Mouse (Mus musculus) hindbrain, embryonic 15.5 days (tissue): Measurements from ENCODE around the gene Ptpn13. TPM values are rescaled to one million over a fixed set of nuclear protein-coding genes. Genes with fewer than 3 reads are reported as not detected.

Source experiments
- ATAC-seq: fragments of 200-750 bp; cut with Nextera tagmentation; 2 replicates; pipeline ENCODE4 v1.8.0; 2017; ENCODE audit warnings: low read depth, moderate number of reproducible peaks, moderate TSS enrichment; ENCODE audit not compliant: low FRiP score
- H3K27ac ChIP-seq: fragments of 300-500 bp; sonication (generic); replicated peaks from 2 replicates; pipeline ENCODE4 v1.5.1; 2015; ENCODE audit warnings: mild to moderate bottlenecking, inconsistent platforms
- H3K27me3 ChIP-seq: fragments of 300-500 bp; sonication (generic); 2 replicates; pipeline ENCODE4 v1.6.1; 2015; ENCODE audit warnings: control low read depth, inconsistent platforms
- H3K36me3 ChIP-seq: fragments of 300-500 bp; sonication (generic); 2 replicates; pipeline ENCODE4 v1.6.1; 2015; ENCODE audit warnings: control low read depth, inconsistent platforms
- H3K4me1 ChIP-seq: fragments of 300-500 bp; sonication (generic); replicated peaks from 2 replicates; pipeline ENCODE4 v1.6.1; 2015; ENCODE audit warnings: control low read depth, inconsistent platforms
- H3K4me2 ChIP-seq: fragments of 300-500 bp; sonication (generic); 2 replicates; pipeline ENCODE4 v1.6.1; 2015; ENCODE audit warnings: moderate library complexity, mild to moderate bottlenecking, inconsistent platforms
- H3K4me3 ChIP-seq: fragments of 300-500 bp; sonication (generic); 2 replicates; pipeline ENCODE4 v1.5.1; 2015; ENCODE audit warnings: mild to moderate bottlenecking, inconsistent platforms
- H3K9ac ChIP-seq: fragments of 300-500 bp; sonication (generic); 2 replicates; pipeline ENCODE4 v1.6.1; 2015; ENCODE audit warnings: inconsistent platforms
- H3K9me3 ChIP-seq: fragments of 300-500 bp; sonication (generic); 2 replicates; pipeline ENCODE4 v1.6.1; 2016; ENCODE audit warnings: control low read depth, inconsistent platforms
- WGBS: fragments of 180-500 bp; shearing (Covaris S2); methylation state at CpG from one replicate; pipeline ENCODE4 v1.1.7; 2015; 5-methylcytosine and 5-hydroxymethylcytosine counted together
- polyA plus RNA-seq: library from polyadenylated mRNA; unstranded; fragments of >200 nt; fragmentation: Nextera tagmentation; extraction: Ambion mirVana; gene quantifications from 2 replicates; pipeline ENCODE4 v1.2.1, GENCODE M21; 2015

Ptpn13 gene
- polyA plus RNA-seq, 1 experiment from 2014 or later: 4.7 TPM

GRCm38 (mm10) chr5:103591846-103592245 is 166.9 kb downstream of the Ptpn13 start:
- 89% methylated on average over 7 of the region's 7 CpGs for WGBS
- no peaks in the 10 kb centered on the region for H3K36me3 ChIP-seq
- ATAC-seq: no peak
- H3K4me2 ChIP-seq: no peak overlapping the region
- no peak overlapping the region for H3K27ac ChIP-seq
- no peak overlapping the region for H3K9ac ChIP-seq
- peaks cover 9% of the 10 kb centered on the region for H3K4me1 ChIP-seq
- H3K27me3 ChIP-seq: no peaks in the 10 kb centered on the region
- no peak overlapping the region for H3K4me3 ChIP-seq
- H3K9me3 ChIP-seq: no peaks in the 10 kb centered on the region

DNA sequence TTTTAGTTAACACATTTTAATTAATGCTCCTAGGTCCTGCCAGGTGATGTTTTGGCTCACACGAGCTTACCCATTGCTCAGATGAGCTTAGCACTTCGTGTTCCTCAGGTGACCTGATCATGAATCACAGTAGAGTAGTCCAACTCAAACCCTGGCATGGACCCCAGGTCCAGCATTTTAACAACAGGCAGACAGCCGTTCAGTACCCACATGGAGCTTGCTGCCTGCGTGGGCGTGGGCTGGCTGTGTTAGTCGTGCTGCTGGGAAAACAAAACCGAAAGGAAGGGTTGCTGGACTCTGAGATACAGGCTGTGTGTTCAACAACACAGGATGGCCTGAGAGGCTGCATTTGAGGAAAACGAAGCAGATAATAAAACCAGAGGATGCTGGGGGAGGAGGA is 167.7 kb downstream of the Ptpn13 start:
- H3K4me1 ChIP-seq: peaks cover 9% of the 10 kb centered on the region
- no peak overlapping the region for H3K9ac ChIP-seq
- no peaks in the 10 kb centered on the region for H3K27me3 ChIP-seq
- no peak overlapping the region for H3K4me3 ChIP-seq
- no peak for ATAC-seq
- 86% methylated on average over 8 of the region's 8 CpGs for WGBS
- H3K4me2 ChIP-seq: no peak overlapping the region
- no peaks in the 10 kb centered on the region for H3K36me3 ChIP-seq
- H3K9me3 ChIP-seq: no peaks in the 10 kb centered on the region
- H3K27ac ChIP-seq: no peak overlapping the region

DNA sequence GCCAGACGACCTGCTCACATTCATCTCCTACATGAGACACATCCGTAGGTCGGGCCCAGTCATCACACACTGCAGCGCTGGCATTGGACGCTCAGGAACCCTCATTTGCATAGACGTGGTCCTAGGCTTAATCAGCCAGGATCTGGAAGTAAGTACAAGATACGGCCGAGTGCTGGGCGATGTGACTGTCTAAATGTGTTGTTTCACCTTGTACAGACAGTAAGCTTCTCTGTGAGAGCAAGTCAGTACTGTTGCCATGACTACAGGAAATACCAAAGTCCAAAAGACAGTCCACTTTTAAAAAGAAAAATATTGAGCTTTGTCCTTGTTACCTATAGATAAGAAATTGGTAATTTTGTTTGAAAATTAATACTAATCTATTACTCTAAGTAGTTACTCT is 168.6 kb downstream of the Ptpn13 start:
- H3K27me3 ChIP-seq: no peaks in the 10 kb centered on the region
- no peaks in the 10 kb centered on the region for H3K9me3 ChIP-seq
- no peak for ATAC-seq
- no peak overlapping the region for H3K9ac ChIP-seq
- H3K4me3 ChIP-seq: no peak overlapping the region
- H3K36me3 ChIP-seq: no peaks in the 10 kb centered on the region
- WGBS: 74% methylated on average over 9 of the region's 9 CpGs
- H3K4me2 ChIP-seq: no peak overlapping the region
- no peak overlapping the region for H3K27ac ChIP-seq
- peaks cover 9% of the 10 kb centered on the region for H3K4me1 ChIP-seq

- peak overlapping the region; percentile 25; the same call in 1 of the 2 replicates for H3K27ac ChIP-seq
- WGBS: 62% methylated on average over 13 of the region's 13 CpGs
Measured at GRCm38 (mm10) chr5:103595394-103596226, 170.6 kb downstream of the Ptpn13 start.

DNA sequence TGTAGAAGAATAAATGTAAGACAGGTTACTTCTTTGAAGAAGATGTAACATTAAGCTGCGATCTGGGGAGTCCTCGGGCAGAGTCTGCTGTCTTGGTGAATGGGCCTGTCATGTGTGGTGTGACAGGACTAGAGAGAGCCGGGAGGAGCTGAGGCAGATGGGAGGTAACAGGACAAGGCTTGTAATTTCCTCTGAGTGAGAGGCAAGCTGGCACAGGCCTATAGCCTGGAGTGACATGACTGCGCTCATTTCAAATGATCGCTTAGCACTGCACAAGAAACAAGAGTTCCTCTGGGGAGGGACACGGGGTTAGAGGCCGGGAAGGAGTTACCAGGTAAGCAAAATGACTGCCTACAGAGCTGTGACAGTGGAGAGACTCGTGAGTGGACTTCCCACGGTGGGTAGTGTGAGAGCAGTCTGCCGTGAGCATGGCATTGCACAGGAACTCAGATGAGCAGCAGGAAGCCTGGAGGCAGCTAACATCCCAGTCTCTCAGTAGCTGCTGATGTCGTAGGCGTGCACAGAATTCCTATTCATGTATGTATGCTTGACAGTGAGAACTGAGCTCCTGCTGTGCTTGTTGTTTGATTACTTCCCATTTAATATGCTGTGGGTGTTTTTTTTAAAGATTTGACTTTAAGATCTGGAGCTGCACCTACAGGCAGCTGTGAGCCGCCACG is 171.6 kb downstream of the Ptpn13 start:
- peaks cover 9% of the 10 kb centered on the region for H3K4me1 ChIP-seq
- H3K9me3 ChIP-seq: no peaks in the 10 kb centered on the region
- 0 out of 2 replicates have a peak overlapping the region, but pooled peaks have one; percentile 39 for H3K27ac ChIP-seq
- no peaks in the 10 kb centered on the region for H3K36me3 ChIP-seq
- peak; percentile 64; the same call in 1 of the 2 replicates for ATAC-seq
- 47% methylated on average over 14 of the region's 14 CpGs for WGBS
- no peak overlapping the region for H3K9ac ChIP-seq
- no peak overlapping the region for H3K4me3 ChIP-seq
- H3K4me2 ChIP-seq: no peak overlapping the region
- H3K27me3 ChIP-seq: no peaks in the 10 kb centered on the region

More at GRCm38 (mm10) chr5:103595394-103596226, 170.6 kb downstream of the Ptpn13 start:
- no peaks in the 10 kb centered on the region for H3K36me3 ChIP-seq
- no peak overlapping the region for H3K4me2 ChIP-seq
- no peak overlapping the region for H3K4me3 ChIP-seq
- H3K4me1 ChIP-seq: peaks cover 9% of the 10 kb centered on the region
- H3K9me3 ChIP-seq: no peaks in the 10 kb centered on the region
- no peaks in the 10 kb centered on the region for H3K27me3 ChIP-seq
- ATAC-seq: no peak
- no peak overlapping the region for H3K9ac ChIP-seq

GRCm38 (mm10) chr5:103597604-103598003 is 172.6 kb downstream of the Ptpn13 start:
- no peaks in the 10 kb centered on the region for H3K9me3 ChIP-seq
- no peaks in the 10 kb centered on the region for H3K27me3 ChIP-seq
- no peak for ATAC-seq
- WGBS: 70% methylated on average over 6 of the region's 6 CpGs
- no peaks in the 10 kb centered on the region for H3K36me3 ChIP-seq
- no peak overlapping the region for H3K27ac ChIP-seq
- no peak overlapping the region for H3K4me2 ChIP-seq
- no peak overlapping the region for H3K4me3 ChIP-seq
- H3K4me1 ChIP-seq: peaks cover 9% of the 10 kb centered on the region
- H3K9ac ChIP-seq: no peak overlapping the region

- no peak for ATAC-seq
- no peaks in the 10 kb centered on the region for H3K9me3 ChIP-seq
- no peak overlapping the region for H3K27ac ChIP-seq
- no peak overlapping the region for H3K4me2 ChIP-seq
- peaks cover 9% of the 10 kb centered on the region for H3K4me1 ChIP-seq
- H3K4me3 ChIP-seq: no peak overlapping the region
- H3K27me3 ChIP-seq: no peaks in the 10 kb centered on the region
- 79% methylated on average over 9 of the region's 9 CpGs for WGBS
- H3K36me3 ChIP-seq: no peaks in the 10 kb centered on the region
- H3K9ac ChIP-seq: no peak overlapping the region
Measured at GRCm38 (mm10) chr5:103598264-103598663, 173.3 kb downstream of the Ptpn13 start.

DNA sequence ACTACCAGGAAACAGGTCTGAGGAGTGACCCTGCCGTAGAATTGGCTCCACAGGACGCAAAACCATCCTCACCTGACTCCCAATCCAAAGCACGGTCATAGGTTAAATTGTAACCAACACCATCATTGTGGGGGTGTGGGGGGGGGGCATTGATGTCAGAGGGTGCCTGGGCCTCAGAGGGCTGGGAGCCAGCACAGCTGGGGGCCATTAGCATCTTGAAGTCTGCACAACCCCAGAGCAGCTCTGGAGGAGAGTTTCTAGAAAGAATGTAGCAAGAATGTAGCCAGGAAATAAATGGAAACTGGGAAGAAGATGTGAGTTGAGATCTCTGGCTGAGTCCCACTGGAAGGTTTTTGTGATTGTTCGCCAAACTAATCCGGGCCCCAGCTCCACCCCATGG is 173.9 kb downstream of the Ptpn13 start:
- H3K27me3 ChIP-seq: no peaks in the 10 kb centered on the region
- 83% methylated on average over 5 of the region's 5 CpGs for WGBS
- no peak overlapping the region for H3K9ac ChIP-seq
- ATAC-seq: no peak
- peaks cover 9% of the 10 kb centered on the region for H3K4me1 ChIP-seq
- H3K9me3 ChIP-seq: no peaks in the 10 kb centered on the region
- H3K4me2 ChIP-seq: no peak overlapping the region
- H3K36me3 ChIP-seq: no peaks in the 10 kb centered on the region
- no peak overlapping the region for H3K27ac ChIP-seq
- no peak overlapping the region for H3K4me3 ChIP-seq

- ATAC-seq: peak; percentile 81
- no peak overlapping the region for H3K27ac ChIP-seq
- no peaks in the 10 kb centered on the region for H3K36me3 ChIP-seq
- H3K4me2 ChIP-seq: no peak overlapping the region
- H3K4me3 ChIP-seq: no peak overlapping the region
- no peak overlapping the region for H3K9ac ChIP-seq
- no peaks in the 10 kb centered on the region for H3K4me1 ChIP-seq
- H3K27me3 ChIP-seq: no peaks in the 10 kb centered on the region
- no peaks in the 10 kb centered on the region for H3K9me3 ChIP-seq
- WGBS: 26% methylated on average over 11 of the region's 11 CpGs
Measured at GRCm38 (mm10) chr5:103603115-103603893, 178.3 kb downstream of the Ptpn13 start.

GRCm38 (mm10) chr5:103605707-103606106 is 180.7 kb downstream of the Ptpn13 start:
- Histone ChIP-seq H3K27ac (no peak overlapping the region), H3K4me3 (no peak overlapping the region), H3K9me3 (no peaks in the 10 kb centered on the region), H3K36me3 (no peaks in the 10 kb centered on the region), H3K4me1 (no peaks in the 10 kb centered on the region), H3K9ac (no peak overlapping the region), H3K27me3 (no peaks in the 10 kb centered on the region), H3K4me2 (no peak overlapping the region)
- WGBS: 84% methylated on average over 7 of the region's 7 CpGs
- no peak for ATAC-seq

- no peak overlapping the region for H3K4me3 ChIP-seq
- H3K36me3 ChIP-seq: no peaks in the 10 kb centered on the region
- no peaks in the 10 kb centered on the region for H3K27me3 ChIP-seq
- 74% methylated on average over 5 of the region's 5 CpGs for WGBS
- no peaks in the 10 kb centered on the region for H3K9me3 ChIP-seq
- no peak for ATAC-seq
- H3K9ac ChIP-seq: no peak overlapping the region
- H3K4me1 ChIP-seq: no peaks in the 10 kb centered on the region
- H3K4me2 ChIP-seq: no peak overlapping the region
- no peak overlapping the region for H3K27ac ChIP-seq
Measured at GRCm38 (mm10) chr5:103610148-103610547, 185.2 kb downstream of the Ptpn13 start.
